Mouse (Mus musculus) small intestine, adult 2 months (tissue): ENCODE results near the gene Diras2.

Source experiments
- CTCF ChIP-seq: fragments of 200-500 bp; IDR thresholded peaks from 2 replicates; pipeline ENCODE4 v1.5.1; 2012; ENCODE audit warnings: low read depth, mild to moderate bottlenecking, control low read depth, inconsistent platforms, low read length, moderate library complexity, mixed read lengths; ENCODE audit not compliant: insufficient replicate concordance, insufficient read length; ENCODE audit errors: extremely low read depth
- POLR2A ChIP-seq: fragments of 200-500 bp; IDR thresholded peaks from 2 replicates; pipeline ENCODE4 v1.6.1; 2012; ENCODE audit warnings: low read depth, mild to moderate bottlenecking, control low read depth, inconsistent platforms, low read length, moderate library complexity

DNA sequence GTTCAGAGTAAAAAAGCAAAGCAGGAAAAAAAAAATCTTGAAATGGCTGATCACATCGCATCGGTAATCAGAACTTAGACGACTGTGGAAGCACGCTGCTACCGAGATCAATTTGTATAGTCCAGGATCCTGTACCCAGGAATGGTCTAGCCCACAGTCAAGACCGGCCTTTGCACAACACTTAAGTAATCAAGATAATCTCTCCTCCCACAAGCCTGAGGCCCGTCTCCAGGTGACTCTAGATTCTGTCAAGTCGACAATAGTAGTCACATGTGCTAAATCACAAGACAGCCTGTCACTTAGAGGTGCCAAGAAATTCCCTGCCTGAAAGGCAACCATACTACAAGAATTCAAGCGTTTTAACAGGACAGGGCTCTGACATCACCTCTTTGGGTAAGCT, at the start of gene Diras2:
- TF ChIP-seq CTCF: no peak
- no peak for TF ChIP-seq POLR2A
